Mouse (Mus musculus) bone marrow macrophage, adult 2 months (primary cell): ENCODE data around the gene Zfp385b.

Experiments
- CTCF ChIP-seq: IDR thresholded peaks from 2 replicates; pipeline ENCODE4 v1.5.1; 2012; ENCODE audit warnings: low read depth, mild to moderate bottlenecking, low read length, moderate library complexity
- POLR2A ChIP-seq: IDR thresholded peaks from 2 replicates; pipeline ENCODE4 v1.6.1; 2012; ENCODE audit warnings: mild to moderate bottlenecking, low read depth, low read length, borderline replicate concordance

DNA sequence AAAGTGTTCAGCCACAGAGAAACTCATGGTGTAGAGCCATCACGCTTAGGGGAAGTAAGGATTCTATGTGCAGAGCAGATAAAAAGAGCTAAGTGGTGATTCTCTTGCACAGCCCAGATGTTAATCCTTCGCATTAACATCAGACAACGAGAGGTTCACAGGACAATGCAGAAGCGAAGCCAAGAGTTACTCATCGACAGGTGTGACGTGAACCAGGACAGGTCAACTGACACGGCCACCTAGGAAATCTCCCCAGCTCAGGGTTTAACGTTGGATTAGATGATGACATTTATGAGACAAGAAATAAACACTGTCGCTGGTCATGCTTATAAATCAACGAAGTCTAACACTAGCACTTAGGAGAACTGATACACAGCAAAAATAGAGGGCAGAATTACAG is 341.9 kb downstream of the Zfp385b start:
- TF ChIP-seq POLR2A (no peak), CTCF (no peak)
